Mouse (Mus musculus) kidney, adult 11 months (tissue): ENCODE measurements around the gene Ciz1.
A peak's percentile ranks its signal among the peaks of the same experiment; 100 is the strongest.
"Not testable (repeated sequence)": the region's sequence is repeated elsewhere in the genome, so short reads cannot be mapped to it uniquely, and the experiment has no call there.

Experiments
- DNase-seq: peaks from one replicate; pipeline ENCODE4 v3.0.0; 2022

The Ciz1 gene

GRCm38 (mm10) chr2:32348311-32348710, 3.8 kb upstream of the Ciz1 start:
- DNase-seq = no peak

GRCm38 (mm10) chr2:32349625-32350255, 2.4 kb upstream of the Ciz1 start:
- no peak for DNase-seq

- no peak for DNase-seq
These were observed 1.6 kb upstream of the Ciz1 start for GRCm38 (mm10) chr2:32350471-32351051.

- DNase-seq = no peak
These were observed 611 bp upstream of the Ciz1 start for GRCm38 (mm10) chr2:32351471-32351961.

GRCm38 (mm10) chr2:32353007-32353542, 948 bp downstream of the Ciz1 start, which contains the start of gene Dnm1:
Gene Dnm1 (minus strand): TSS chr2:32353338.
- peak; percentile 80 for DNase-seq

GRCm38 (mm10) chr2:32353836-32354235, 1.7 kb downstream of the Ciz1 start:
- no peak for DNase-seq

GRCm38 (mm10) chr2:32354336-32354895, 2.3 kb downstream of the Ciz1 start:
- no peak for DNase-seq

- no peak for DNase-seq
These were observed 4.1 kb downstream of the Ciz1 start for GRCm38 (mm10) chr2:32356216-32356615.

- no peak for DNase-seq
These were observed 5.6 kb downstream of the Ciz1 start for GRCm38 (mm10) chr2:32357710-32358109.

- no peak for DNase-seq
These were observed 6.3 kb downstream of the Ciz1 start for GRCm38 (mm10) chr2:32358381-32358780.

GRCm38 (mm10) chr2:32360741-32361140, 8.6 kb downstream of the Ciz1 start:
- DNase-seq = peak; percentile 88

- peak; percentile 75 for DNase-seq
These were observed 9.3 kb downstream of the Ciz1 start for GRCm38 (mm10) chr2:32361437-32361836.

GRCm38 (mm10) chr2:32362274-32362673, 10.1 kb downstream of the Ciz1 start:
- DNase-seq = not testable (repeated sequence)

GRCm38 (mm10) chr2:32362817-32363340, 10.8 kb downstream of the Ciz1 start:
- DNase-seq = peak; percentile 94

GRCm38 (mm10) chr2:32363376-32364106, 11.4 kb downstream of the Ciz1 start:
- no peak for DNase-seq

- DNase-seq = no peak
These were observed 12.0 kb downstream of the Ciz1 start for GRCm38 (mm10) chr2:32364121-32364520.

- DNase-seq = no peak
These were observed 15.2 kb downstream of the Ciz1 start for GRCm38 (mm10) chr2:32367315-32367714.

GRCm38 (mm10) chr2:32374191-32374590, 22.1 kb downstream of the Ciz1 start:
- no peak for DNase-seq

GRCm38 (mm10) chr2:32375317-32375940, 23.3 kb downstream of the Ciz1 start:
- no peak for DNase-seq

- DNase-seq = no peak
These were observed 24.8 kb downstream of the Ciz1 start for GRCm38 (mm10) chr2:32376963-32377362.

GRCm38 (mm10) chr2:32380001-32380500, 27.9 kb downstream of the Ciz1 start:
- no peak for DNase-seq

GRCm38 (mm10) chr2:32381141-32381774, 29.1 kb downstream of the Ciz1 start:
- no peak for DNase-seq
